Mouse (Mus musculus) spleen, adult 2 months (tissue): Measurements from ENCODE around the gene Pnrc1.

ENCODE experiments used
- CTCF ChIP-seq: fragments of 200-500 bp; IDR thresholded peaks from 2 replicates; pipeline ENCODE4 v1.5.1; 2011; ENCODE audit warnings: mild to moderate bottlenecking, inconsistent platforms; ENCODE audit not compliant: insufficient read depth, insufficient read length, insufficient replicate concordance; ENCODE audit errors: extremely low read depth
- POLR2A ChIP-seq: fragments of 200-500 bp; IDR thresholded peaks from 2 replicates; pipeline ENCODE4 v1.6.1; 2011; ENCODE audit warnings: low read depth, low read length, inconsistent platforms

DNA sequence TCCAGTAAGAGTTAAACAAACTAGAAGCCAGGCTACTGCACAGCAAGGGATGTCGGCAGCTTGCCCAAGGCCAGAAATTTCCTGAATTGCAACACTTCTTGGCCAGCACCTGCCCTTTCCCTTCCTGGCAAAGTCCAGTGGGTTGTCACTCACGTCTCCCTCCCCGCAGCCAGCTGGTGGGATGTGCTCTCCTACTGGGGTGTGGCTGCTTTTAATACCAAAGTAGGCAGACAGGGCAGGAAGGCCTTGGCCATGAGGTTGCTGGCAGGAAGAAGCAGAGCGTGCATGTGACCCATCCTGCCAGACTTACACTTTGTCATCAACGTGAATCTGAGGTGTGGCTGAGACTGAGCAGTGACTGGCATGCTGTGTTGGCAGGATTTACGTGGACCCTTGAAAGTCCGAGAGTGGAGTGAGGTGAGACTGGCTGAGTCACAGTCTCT is 28.6 kb downstream of the Pnrc1 start:
- TF ChIP-seq POLR2A (no peak), CTCF (no peak)
